Mouse (Mus musculus) liver, embryonic 12.5 days (tissue): ENCODE measurements around the gene Spata7. TPM values are rescaled to one million over a fixed set of nuclear protein-coding genes. Genes with fewer than 3 reads are reported as not detected.
A peak's percentile ranks its signal among the peaks of the same experiment; 100 is the strongest.

Experiments
- ATAC-seq: fragments of 200-750 bp; cut with Nextera tagmentation; 2 replicates; pipeline ENCODE4 v1.8.0; 2017; ENCODE audit warnings: moderate number of reproducible peaks, mild to moderate bottlenecking, moderate library complexity
- H3K27ac ChIP-seq: fragments of 300-500 bp; sonication (generic); 2 replicates; pipeline ENCODE4 v1.5.1; 2016; ENCODE audit warnings: mild to moderate bottlenecking
- H3K27me3 ChIP-seq: fragments of 300-500 bp; sonication (generic); replicated peaks from 2 replicates; pipeline ENCODE4 v1.6.1; 2016; ENCODE audit warnings: mild to moderate bottlenecking, moderate library complexity
- H3K36me3 ChIP-seq: fragments of 300-500 bp; sonication (generic); 2 replicates; pipeline ENCODE4 v1.6.1; 2016; ENCODE audit warnings: mild to moderate bottlenecking, moderate library complexity
- H3K4me1 ChIP-seq: fragments of 300-500 bp; sonication (generic); 2 replicates; pipeline ENCODE4 v1.6.1; 2016
- H3K4me2 ChIP-seq: fragments of 300-500 bp; sonication (generic); 2 replicates; pipeline ENCODE4 v1.6.1; 2016; ENCODE audit warnings: mild to moderate bottlenecking, moderate library complexity
- H3K4me3 ChIP-seq: fragments of 300-500 bp; sonication (generic); 2 replicates; pipeline ENCODE4 v1.5.1; 2016; ENCODE audit warnings: mild to moderate bottlenecking, moderate library complexity
- H3K9ac ChIP-seq: fragments of 300-500 bp; sonication (generic); 2 replicates; pipeline ENCODE4 v1.6.1; 2016; ENCODE audit warnings: mild to moderate bottlenecking, moderate library complexity
- H3K9me3 ChIP-seq: fragments of 300-500 bp; sonication (generic); replicated peaks from 2 replicates; pipeline ENCODE4 v1.6.1; 2016; ENCODE audit warnings: mild to moderate bottlenecking, moderate library complexity
- WGBS: fragments of 180-500 bp; shearing (Covaris S2); methylation state at CpG from one replicate; pipeline ENCODE4 v1.1.7; 2016; ENCODE audit not compliant: insufficient replicate concordance; 5-methylcytosine and 5-hydroxymethylcytosine counted together
- polyA plus RNA-seq: library from polyadenylated mRNA; unstranded; fragments of >200 nt; fragmentation: Nextera tagmentation; extraction: Ambion mirVana; gene quantifications from 2 replicates; pipeline ENCODE4 v1.2.1, GENCODE M21; 2016

Gene Spata7
- polyA plus RNA-seq, 1 experiment from 2014 or later, result 4.2 TPM

GRCm38 (mm10) chr12:98714757-98715156, 86.8 kb downstream of the Spata7 start:
- peaks cover 11% of the 10 kb centered on the region; the same call in 1 of the 2 replicates for H3K4me1 ChIP-seq
- no peak overlapping the region for H3K27ac ChIP-seq
- H3K27me3 ChIP-seq, result no peaks in the 10 kb centered on the region
- peak; percentile 50 for ATAC-seq
- H3K36me3 ChIP-seq, result no peaks in the 10 kb centered on the region
- no peaks in the 10 kb centered on the region for H3K9me3 ChIP-seq
- H3K9ac ChIP-seq, result no peak overlapping the region
- 62% methylated on average over 11 of the region's 11 CpGs for WGBS
- H3K4me2 ChIP-seq, result no peak overlapping the region
- H3K4me3 ChIP-seq, result no peak overlapping the region

DNA sequence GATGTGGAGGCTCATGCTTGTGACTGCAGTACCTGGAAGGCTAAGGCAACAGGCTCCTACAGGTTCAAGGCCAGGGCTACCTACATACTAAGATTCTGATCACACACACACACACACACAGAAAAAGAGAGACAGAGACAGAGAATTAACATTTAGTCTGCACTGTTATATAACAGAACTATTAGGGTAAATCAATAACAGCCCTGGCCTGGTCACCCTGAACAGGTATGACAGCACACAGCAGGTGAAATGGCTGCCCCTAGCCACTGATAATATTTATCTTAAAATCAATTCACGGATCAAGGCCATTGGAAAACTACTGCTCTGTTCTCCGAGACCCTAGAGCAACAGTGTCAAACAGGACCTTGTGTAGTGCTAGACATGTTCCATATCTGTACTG, 88.2 kb downstream of the Spata7 start:
- H3K9ac ChIP-seq, result no peak overlapping the region
- 65% methylated on average over 2 of the region's 2 CpGs for WGBS
- no peak overlapping the region for H3K4me2 ChIP-seq
- H3K4me1 ChIP-seq, result peaks cover 11% of the 10 kb centered on the region; the same call in 1 of the 2 replicates
- no peaks in the 10 kb centered on the region for H3K27me3 ChIP-seq
- H3K27ac ChIP-seq, result no peak overlapping the region
- no peak overlapping the region for H3K4me3 ChIP-seq
- no peak for ATAC-seq
- no peaks in the 10 kb centered on the region for H3K36me3 ChIP-seq
- H3K9me3 ChIP-seq, result no peaks in the 10 kb centered on the region

Other genes starting within 250 kb of the Spata7 start
- gene Kcnk10, start 49.8 kb upstream of the Spata7 start, polyA plus RNA-seq, result not detected in 2 replicates
- 2.4 and 2.8 TPM in 2 replicates for gene Ptpn21, start 109.2 kb downstream of the Spata7 start, polyA plus RNA-seq
- 65.4 and 67.9 TPM in 2 replicates for gene Zc3h14, start 118.8 kb downstream of the Spata7 start, polyA plus RNA-seq